Mouse (Mus musculus) lung, postnatal 0 days (tissue): Measurements from ENCODE around the gene Il17rd.

Experiments used
- CTCF ChIP-seq: IDR thresholded peaks from 2 replicates; pipeline ENCODE4 v1.5.1; 2016; ENCODE audit warnings: antibody characterized with exemption, mild to moderate bottlenecking
- EP300 ChIP-seq: IDR thresholded peaks from 2 replicates; pipeline ENCODE4 v1.6.1; 2016; ENCODE audit warnings: antibody characterized with exemption, mild to moderate bottlenecking, control low read depth

DNA sequence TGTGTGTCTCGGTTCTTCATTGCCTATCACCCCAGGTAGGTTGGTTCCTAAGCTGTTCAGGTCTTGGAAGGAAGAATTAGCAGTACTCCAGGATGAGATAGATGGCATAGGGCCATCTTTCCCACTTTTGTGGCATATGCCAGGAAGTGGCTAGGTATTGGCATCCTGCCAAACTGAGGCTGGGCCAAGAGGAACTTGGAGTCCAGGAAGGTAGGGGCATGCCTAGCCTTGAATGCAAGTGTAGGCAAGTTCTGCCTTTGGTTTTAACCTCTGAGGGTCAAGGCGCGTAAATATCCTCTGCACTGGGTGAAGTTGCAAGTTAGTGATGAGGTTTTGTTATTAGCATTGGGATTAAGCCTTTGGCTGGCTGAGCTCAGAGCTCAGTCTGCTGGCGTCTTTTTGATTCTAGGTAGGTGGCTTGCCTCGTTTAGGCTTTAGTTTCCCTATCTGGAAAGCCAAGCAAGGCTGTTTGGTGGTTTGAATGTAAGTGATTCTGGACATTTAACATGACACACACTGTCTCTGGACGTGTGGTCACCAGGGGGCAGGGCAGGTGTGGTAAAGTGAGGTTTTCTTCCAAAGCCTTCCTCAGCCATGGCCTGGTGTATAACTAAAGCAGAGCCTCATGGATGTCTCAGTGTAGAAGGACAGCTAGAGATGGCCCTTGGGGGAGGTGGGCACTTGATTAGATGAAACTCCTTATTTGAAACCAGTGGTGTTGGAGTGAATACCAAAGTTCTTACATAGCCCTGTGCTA, 70.2 kb downstream of the Il17rd start:
- peak; percentile 62 for TF ChIP-seq CTCF
- TF ChIP-seq EP300 = no peak
